Mouse (Mus musculus): ENCODE measurements around the gene Sh2d6.

- TF ChIP-seq CTCF (IDR thresholded peaks at IDR 0.05; ENCODE audit: low read depth) (no peak), EP300 (IDR thresholded peaks at IDR 0.05; ENCODE audit: low read depth) (no peak)
Measured at GRCm38 (mm10) chr6:72537998-72538500, 16.5 kb upstream of the Sh2d6 start.

Measured in liver, postnatal 0 days (tissue).